Mouse (Mus musculus): Measurements from ENCODE around the gene Lbp. TPM values are rescaled to one million over a fixed set of nuclear protein-coding genes. Genes with fewer than 3 reads are reported as not detected.

Lbp gene
- 1 to 10 TPM; 2.0 to 8.9 (median 6.4) TPM for total RNA-seq (2022)

DNA sequence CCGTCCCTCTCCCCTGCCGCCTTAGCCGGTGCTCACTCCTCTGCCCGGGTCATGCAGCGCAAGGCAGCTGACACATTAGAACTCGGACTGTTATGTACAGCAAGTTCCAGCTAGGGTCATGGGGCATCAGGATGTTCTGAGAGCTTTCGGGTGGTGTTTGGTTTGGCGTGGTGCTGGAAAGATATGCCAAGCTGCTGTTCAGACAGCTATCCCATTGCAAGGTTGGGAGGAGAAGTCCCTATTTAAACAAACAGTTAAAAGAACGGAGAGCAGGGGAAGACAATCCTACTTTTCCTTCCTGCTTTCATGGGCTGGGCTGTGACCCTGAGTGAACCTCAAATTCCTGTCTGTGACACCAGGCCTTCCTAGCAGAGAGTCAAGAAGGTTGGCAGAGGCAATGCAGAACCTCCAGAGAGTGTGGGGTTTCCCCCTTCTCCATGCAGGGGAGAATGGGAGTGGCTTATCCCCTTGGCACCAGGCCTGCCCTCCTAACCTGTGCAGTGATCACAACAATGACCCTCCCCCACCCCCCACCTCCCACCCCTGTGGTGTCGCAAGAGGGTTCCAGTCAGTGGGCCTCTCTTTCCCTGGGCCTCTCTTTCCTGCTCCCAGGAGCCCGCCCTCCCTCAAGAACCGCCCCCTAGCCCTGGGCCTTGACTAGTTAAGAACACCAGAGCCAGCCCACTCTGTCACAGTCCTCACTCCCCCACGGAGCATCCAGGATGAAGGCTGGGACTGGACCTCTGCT is at the start of gene Lbp:
Lbp (plus strand) TSS at position 546 of the 748 bp plus-strand sequence.
- peak; percentile 33 to 54 for DNase-seq (ENCODE audit: low spot score in 2 of 2)

DNA sequence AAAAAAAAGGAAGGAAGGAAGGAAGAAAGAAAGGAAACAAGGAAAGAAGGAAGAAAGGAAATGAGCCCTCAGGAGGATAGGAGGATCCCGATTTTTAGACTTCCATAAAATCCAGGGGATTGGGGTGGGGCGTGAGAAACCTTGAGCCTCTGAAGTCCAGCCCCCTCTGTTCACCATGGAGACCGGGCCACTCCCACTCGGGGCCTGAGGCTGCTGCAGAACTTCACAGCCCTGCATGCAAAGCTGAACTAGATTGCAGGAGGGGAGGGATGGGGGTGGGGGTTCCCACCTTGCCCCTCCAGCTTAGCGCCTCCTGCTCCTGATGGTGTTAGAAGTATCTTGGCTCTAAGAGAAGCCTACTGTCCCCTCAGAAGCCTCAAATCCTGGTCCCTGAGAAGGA is 49.4 kb upstream of the Lbp start:
- DNase-seq (ENCODE audit: low spot score in 2 of 2), result peak in 1 of 2 experiments; percentile 21

DNA sequence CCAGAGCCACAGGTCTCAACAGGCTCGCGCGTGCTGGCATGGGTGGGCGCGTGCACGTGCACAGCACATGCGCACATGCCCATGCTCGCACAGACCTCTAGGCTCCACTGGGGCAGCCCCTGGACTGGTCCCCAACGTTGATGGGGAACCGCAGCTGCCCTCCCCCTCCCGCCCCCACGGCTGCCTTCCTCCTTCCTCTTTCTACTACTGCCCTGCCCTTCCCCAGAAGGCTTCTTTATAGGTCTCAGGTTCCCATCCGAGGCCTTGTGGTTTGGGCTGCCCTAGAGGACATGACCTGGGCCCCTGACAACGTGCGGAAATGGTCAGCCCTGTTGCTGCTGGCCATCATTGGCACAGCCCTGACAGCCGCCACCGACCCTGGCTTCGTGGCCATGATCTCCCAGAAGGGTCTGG is 48.3 kb upstream of the Lbp start, which contains the start of gene Bpi:
Bpi (plus strand) TSS at position 90 of the 414 bp plus-strand sequence.
- no peak for DNase-seq (ENCODE audit: low spot score in 2 of 2)

DNA sequence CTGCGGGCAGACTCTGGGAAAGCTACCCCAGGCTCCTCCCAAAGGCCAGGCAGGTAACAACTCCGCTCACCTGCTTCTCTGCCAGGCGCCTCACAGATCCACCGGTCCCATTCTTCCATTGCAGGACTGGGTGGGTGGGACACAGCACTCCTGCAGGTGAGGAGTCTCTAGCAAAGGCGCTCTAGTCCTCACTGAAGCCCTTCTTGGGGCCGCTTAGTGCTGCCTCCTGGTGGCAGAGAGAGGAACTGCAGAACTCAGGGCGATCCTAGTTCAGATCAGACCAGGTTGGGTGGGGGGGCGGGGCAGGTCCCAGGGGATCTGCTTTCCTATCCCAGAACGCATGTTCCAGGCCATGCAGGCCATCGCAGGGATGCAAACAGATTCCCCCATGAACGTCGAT is 47.5 kb upstream of the Lbp start:
- DNase-seq (ENCODE audit: low spot score in 2 of 2), result peak; percentile 40 to 45

DNA sequence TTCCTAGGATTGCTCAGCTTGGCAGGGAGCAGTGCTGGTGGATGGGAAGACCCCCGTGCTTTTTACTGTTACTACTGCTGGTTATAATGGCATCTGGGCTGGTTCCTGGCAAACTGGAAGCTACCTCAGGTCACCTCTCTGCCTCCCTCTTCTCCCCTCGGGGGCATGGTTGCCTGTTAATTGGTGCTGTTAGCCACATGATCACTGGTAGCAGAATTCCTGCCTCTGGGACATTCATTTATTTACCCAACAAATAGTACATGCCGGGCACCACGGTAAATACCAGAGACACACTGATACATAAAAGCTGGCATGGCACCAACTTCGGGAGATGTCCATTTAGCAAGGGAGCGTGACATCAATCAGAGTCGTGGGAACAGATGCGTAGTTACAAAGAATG is 46.8 kb upstream of the Lbp start:
- no peak for DNase-seq (ENCODE audit: low spot score in 2 of 2)

DNA sequence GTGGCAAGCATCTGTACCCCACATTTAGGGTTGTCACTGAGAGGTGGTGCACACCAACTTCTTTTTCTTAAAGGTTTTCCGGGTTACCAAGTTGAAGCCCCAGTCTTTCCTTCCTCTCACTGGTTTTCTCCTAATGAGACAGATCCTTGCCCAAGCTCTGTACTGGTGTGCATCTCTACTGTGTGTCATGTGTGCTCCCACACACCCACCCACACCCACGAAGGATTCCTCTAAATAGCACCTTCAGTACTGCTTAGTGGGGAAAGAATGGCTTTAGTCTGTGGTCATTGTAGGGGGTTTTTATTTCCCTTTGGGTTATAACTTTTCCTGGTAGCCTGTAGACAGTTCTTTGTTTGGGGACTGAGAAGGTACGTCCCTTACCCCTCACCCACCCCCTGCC is 41.4 kb upstream of the Lbp start:
- DNase-seq (ENCODE audit: low spot score in 2 of 2), result no peak

DNA sequence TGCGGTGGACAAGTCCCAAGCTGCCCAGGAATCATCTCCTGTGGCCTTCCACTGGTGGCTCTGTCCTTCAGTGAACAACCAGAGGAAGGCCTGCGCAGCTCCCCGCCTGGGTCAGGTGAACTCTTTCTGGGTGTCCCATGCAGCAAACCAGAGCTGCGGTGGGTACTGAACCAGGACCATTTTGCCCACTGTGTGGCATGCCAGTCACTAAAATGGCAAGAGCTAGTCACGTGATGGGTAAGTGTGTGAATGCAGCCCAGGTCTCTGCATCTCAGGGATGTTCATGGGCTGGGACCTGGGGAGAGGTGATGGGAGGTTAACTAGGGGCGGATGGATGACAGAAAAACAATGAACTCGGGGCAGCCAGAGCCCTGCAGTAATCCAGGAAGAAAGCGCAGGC is 36.3 kb upstream of the Lbp start:
- no peak for DNase-seq (ENCODE audit: low spot score in 2 of 2)

DNA sequence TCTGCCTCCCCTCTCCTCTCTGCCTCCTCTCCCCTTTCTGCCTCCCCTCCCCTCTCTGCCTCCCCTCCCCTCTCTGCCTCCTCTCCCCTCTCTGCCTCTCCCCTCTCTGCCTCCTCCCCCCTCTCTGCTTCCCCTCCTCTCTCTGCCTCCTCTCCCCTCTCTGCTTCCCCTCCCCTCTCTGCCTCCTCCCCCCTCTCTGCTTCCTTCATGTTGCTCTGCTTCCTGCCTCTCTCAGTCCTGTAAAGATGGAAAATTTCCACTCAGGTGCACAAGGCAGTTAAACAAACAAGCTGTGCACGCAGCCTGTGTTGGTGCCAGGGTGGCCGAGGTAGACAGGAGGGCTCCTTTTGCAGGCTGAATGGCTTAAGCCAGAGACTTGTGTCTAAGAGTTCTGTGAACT is 32.6 kb upstream of the Lbp start:
- DNase-seq (ENCODE audit: low spot score in 2 of 2), result no peak

DNA sequence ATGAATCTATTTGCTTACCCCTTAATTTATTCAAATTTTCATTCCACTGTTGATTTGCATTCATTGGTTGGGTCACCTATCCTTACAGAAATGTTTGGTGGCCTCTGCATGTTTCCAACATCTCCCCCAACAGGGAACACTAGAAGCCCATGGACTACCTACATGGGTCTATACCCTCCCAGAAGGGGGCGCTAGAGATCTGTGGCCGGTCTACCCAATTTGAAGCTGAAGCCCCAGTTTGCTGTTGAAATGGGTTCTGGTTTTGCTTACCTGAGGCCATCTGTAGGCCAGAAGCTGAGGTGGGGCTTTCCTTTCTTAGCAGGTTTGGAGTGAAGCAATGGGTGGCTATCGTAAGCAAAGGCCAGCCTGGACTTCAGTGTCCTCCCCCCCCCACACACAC is 30.9 kb upstream of the Lbp start:
- no peak for DNase-seq (ENCODE audit: low spot score in 2 of 2)

DNA sequence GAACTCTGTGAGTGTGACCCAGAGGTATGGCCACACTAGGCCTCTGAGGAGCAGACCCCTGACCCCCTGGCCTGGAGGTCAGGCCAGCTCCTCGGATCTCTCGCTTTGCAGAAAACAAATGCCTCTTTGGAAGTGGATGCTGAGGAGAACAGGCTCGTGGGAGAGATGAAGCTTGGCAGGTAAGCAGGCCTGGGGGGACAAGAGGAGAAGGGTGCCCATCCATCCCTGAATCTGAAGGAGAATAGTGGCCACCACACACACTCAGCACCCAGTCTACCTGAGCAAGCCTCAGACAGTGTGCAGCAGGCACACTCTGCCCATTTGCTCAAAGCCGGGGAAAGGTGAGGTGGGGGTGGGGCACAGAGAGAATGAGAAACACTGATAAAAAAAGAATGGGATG is 30.5 kb upstream of the Lbp start:
- no peak for DNase-seq (ENCODE audit: low spot score in 2 of 2)

DNA sequence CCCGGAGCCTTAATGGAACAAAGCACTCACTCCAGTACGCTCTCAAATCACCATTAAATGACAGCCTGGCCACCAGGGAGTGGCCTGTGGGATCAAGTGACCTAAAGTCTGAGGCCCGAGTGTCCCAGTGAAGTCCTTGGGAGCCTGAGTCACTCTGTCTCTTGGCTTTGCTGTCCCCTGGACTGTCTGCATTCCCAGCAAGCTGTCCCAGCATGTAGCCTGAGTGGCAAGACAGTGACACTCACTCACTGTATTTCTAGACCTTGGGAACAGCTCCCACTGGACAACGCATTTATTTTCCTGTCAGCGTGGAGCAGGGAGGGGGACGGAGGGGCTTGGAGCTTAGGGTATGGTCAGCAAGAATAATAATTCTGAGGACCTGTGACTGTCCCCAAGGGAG is 29.8 kb upstream of the Lbp start:
- no peak for DNase-seq (ENCODE audit: low spot score in 2 of 2)

DNA sequence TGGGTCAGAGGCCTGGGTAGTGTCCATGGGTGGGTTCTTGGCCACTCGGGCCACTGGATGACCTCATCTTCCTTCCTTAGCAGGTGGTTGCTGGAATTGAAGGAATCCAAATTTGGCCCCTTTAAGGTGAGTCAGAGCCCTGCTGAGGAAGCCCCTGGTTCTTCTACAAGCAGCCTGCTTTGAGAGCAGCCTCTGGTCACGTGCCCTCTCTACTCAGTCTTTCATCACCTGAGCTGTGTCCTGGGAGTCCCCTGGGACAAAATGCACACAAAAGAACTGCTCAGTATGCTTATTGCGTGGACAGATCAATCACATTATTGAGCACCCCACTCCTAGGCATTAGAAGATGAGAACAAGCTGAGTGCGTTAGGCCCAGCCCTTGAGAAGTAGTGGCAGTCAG is 29.4 kb upstream of the Lbp start:
- DNase-seq (ENCODE audit: low spot score in 2 of 2), result no peak

DNA sequence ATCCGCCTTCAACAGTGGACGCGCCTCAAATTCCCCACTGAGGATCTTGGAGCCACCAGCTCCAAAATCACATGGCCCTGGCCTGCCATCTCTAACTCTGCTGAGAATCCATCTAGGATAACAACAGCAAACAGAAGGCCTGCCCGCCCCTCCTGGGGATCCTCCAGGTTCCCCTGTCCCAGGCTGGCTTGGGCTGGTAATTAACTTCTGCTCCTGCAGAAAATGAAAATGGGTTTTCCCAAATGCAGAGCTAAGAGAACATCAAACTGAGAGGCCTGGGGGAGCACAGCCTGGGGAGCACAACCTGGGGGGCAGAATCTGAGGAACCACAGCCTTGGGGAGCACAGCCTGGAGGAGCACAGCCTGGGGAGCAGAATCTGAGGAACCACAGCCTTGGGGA is 26.6 kb upstream of the Lbp start:
- DNase-seq (ENCODE audit: low spot score in 2 of 2), result no peak

DNA sequence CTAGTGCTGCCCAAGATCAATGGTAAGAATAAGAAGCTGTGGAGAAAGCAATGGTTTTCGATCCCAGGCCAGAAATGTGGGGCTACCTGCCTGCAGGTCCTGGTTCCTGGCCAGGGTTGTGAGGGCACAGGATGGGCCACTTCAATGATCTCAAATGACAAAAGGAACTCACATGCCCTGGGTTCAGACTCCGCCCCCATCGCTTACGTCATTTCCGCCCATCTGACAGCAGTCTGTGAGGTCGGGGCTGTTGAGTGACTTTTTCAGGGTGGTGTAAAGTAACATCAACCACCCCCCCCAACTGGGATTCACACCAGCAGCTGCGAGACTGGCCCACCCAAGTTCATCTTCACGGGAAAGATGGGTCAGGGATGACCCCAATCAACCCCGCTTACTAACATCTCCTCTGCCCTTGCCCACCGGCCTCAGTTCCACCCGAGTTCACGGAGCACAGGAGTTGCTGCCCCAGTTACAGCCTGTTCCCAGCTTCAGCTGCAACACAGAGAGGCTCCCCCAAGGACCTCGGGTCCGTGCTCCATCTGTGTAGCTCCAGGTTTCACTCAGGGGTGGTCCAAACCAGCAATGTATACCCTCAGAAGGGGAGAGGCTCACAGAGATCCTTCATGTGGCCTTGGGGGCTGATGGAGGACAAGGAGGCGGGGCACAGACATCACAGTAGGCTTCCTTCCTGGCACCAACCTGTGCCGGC is 24.6 kb upstream of the Lbp start:
- no peak for DNase-seq (ENCODE audit: low spot score in 2 of 2)

DNA sequence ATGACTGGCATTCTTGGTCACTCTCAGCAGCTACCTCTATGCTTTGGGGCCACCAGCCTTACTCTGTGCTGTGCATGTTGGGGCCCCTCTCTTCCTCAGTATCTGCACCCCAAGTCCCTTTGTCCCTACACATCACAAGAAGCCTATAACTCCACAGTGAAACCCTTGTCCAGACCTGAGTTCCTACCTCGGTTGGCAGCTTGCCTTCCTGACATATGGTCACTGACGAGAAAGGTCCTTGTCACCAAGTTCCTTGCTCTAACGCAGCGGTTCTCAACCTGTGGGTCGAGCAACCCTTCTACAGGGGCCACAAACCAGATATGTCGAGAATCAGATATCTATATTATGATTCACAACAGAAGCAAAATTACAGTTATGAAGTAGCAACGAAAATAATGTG is 23.2 kb upstream of the Lbp start:
- no peak for DNase-seq (ENCODE audit: low spot score in 2 of 2)

DNA sequence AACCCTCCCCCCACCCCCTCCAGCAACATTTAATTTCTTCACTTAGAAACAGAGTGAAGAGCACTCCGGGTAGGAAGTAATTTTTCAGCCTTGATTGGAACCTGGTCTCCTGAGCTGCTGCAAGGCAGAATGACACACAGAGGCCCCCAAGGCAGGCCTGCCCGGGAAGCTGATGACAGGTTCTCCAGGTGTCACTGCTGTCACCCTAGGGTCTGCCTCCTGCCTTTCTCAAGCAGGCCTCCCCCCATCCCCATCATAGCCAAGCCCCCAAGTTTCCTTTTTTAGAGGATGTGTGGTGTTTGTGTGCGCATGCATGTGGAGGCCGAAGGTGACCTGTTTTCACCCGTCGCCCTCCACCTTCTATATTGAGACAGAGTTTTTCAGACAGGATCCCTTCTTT is 22.5 kb upstream of the Lbp start:
- no peak for DNase-seq (ENCODE audit: low spot score in 2 of 2)

DNA sequence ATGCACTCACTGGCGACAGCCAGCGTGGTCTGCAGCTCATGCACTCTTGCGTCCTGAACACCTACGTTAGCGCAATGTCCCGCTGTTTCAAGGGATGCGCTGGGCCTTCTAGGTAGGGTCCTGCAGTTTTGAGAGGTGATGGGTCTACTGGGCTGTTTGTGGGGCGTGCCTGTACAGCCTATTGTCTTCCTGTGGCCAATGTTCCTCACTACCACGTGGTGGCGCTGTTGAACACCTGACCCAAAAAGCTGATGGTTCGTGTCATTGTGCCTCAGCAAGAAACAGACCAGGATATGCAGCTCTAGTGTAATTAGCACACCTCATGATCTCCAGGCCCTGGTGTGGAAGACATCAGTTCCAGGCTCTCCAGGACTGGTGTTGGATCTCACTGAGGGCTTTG is 21.7 kb upstream of the Lbp start:
- peak in 1 of 2 experiments; percentile 26 for DNase-seq (ENCODE audit: low spot score in 2 of 2)

DNA sequence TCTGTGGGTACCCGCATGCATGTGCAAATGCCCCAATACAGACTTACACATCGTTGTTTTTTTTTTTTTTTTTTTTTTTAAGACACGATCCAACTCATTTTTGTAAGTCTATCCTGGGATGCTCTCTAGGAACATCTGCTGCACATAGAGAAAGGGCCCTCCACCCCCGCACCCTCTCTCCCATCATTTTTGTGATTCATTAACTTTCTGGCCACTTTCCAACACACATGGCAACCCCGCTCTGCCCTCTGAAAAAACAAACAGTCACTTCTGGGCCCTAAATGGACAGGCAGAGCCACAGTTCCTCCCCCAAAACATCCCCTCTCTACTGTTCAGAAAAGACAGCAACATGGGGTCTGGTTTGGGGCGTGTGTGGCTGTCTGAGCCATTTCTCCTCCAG is 20.6 kb upstream of the Lbp start:
- no peak for DNase-seq (ENCODE audit: low spot score in 2 of 2)

DNA sequence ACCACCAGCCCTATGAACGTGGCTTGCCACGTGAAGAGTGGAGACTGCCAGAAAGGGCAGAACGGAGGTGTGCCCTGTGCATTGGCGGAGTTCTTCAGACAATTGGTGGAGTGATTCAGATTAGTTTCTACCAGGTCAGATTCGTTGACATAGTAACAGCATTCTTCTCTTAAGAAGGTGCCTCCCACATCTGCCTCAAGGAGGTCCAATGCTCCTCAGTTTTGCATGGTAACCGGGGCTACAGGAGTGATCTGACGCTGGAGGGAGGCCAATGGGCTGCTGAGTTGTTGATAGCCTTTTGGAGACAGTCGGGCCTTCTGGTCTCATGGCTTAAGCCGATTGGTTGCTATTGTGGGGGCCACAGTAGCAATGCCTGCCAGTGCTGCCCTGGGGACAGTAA is 10.6 kb upstream of the Lbp start:
- DNase-seq (ENCODE audit: low spot score in 2 of 2), result no peak

DNA sequence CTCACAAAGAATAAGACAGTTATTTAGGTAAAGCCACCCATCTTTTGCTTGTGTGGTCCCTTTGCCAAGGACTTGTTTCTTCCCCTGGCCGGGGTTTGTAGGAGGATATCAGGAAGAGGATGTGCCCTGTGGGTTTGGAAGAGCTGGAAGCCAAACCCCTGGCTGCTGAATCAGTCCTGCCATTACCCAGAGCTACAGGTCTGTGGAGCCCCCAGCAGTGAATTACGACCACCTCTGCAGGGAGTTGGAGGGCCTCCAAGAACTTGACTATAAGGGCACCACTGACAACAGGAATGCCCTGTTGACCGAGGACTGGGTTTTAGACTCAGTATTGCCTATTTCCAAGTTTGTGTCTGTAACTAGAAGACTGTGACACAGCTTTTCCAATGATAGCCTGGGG is 7.1 kb upstream of the Lbp start:
- DNase-seq (ENCODE audit: low spot score in 2 of 2), result no peak

DNA sequence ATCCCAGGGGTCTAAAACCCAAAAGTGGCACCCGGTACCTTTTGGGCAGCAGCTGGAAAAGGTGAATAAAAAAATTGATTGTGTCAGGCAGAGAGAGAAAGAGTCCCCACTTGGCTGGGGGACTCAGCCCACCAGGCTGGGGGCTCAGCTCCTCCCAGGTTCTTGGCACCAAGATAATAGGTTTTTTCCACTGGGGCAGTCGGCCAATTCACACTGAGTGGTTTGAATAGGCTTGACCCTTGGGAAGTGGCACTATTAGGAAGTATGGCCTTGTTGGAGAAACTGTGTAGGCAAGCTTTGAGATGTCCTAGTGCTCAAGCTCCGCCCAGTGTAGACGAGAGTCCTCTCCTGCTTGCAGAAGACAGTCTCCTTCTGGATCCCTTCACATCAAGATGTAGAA is 6.6 kb upstream of the Lbp start:
- DNase-seq (ENCODE audit: low spot score in 2 of 2), result no peak

DNA sequence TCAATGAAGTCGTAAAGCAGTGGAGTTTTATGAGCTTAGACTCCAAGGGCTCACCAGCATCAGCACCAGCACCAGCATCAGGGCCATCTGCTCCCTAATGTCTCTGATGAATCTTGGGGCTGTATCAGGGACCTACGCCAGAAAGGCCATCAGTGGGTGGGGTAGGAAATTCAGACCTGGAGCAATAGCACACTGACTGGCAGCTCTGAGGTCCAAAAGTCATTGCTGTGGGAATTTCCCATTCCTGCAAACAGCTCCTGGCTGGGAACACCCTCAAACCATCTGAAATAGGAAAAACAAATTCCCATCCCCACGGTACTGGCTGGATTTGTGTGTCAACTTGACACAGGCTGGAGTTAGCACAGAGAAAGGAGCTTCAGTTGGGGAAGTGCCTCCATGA is 3.5 kb upstream of the Lbp start:
- peak in 1 of 2 experiments; percentile 18 for DNase-seq (ENCODE audit: low spot score in 2 of 2)

DNA sequence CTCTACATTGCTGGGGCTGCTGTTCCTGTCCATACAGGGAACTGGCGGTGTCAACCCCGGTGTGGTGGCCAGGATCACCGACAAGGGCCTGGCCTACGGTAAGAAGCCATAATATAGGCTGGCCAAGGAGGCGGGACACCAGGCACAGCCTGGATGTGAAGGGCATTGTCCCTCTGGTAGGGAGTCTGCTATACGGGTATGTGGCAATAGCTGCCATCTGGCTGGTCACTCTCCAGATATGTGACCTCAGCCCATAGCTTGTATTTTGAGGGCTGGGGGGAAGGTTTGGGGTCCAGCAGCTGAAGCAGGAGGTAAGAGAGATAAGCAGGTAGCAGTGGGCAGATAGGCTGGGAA is 380 bp downstream of the Lbp start:
- DNase-seq (ENCODE audit: low spot score in 2 of 2), result no peak

Measured in gastrocnemius, adult 8-10 months (tissue).